Mouse (Mus musculus) spleen, adult 12 weeks (tissue): ENCODE results near the gene Cend1.

ENCODE experiments used
- DNase-seq: peaks from one replicate; pipeline ENCODE4 v3.0.0; 2022; ENCODE audit warnings: low spot score

Cend1 gene

GRCm38 (mm10) chr7:141429310-141429709 is at the start of gene Cend1:
Gene Cend1 (minus strand): TSS chr7:141429491.
- DNase-seq: no peak

DNA sequence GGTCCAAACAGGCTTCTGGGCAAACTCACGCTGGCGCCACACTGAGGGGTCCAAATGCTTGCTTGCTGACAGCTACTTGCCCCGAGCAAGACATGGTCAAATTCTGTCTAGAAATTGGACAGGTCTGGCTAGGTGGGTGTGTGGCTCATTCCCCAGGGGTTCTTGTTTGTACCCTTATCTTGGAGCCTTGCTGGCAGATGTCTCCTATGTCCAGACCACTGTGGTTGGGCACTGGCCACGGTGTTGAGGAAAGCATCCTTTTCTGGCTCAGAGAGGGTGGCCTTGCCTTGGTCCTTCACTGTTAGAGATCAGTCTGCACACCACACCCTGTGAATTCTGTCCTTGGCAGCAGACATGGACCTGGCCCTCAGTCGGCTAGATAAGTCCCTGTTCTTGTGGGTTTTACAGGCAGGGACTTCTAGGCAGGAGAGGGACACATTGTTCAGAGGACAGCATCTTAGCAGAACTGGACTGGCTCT is 49.0 kb upstream of the Cend1 start:
- DNase-seq: no peak

- no peak for DNase-seq
Observed at GRCm38 (mm10) chr7:141477578-141478269, 48.4 kb upstream of the Cend1 start.

DNA sequence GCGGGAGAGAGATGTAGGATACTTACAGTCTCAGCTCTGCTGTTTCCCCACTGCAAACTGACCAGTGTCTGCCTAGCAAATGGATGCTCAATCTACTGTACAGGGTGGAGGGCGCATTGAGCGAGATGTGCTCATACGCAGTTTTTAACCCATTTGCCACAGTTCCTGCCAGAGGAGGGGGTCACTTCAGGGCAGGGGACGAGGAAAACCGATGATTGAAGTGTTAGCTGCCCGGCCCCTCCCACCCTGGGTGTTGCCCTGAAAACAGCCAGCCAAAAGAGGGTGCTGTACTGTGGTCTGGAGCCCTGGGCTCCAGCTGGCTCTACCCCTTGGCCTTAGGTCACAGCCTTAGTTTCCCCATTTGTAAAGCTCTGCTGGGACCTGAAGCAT is 47.7 kb upstream of the Cend1 start:
- DNase-seq: no peak

- DNase-seq: no peak
Observed at GRCm38 (mm10) chr7:141476226-141476980, 47.1 kb upstream of the Cend1 start.

DNA sequence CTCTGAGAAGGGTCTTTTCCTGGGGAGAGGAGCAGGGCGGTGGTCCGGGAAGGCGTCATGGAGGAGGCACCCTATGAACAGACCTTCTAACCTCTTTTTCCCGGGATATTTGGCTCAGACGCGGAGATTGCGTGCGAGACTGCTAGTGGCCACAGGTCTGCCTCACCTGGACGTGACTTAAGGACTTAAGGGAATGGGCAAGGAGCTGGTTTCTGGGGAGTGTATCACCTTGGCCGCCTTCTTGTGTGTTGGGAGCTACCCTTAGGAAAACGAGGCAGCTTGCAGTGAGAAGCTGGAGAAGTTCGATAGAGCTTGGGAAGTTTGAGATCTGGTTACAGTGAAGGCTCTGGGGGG is 46.5 kb upstream of the Cend1 start:
- DNase-seq: no peak

DNA sequence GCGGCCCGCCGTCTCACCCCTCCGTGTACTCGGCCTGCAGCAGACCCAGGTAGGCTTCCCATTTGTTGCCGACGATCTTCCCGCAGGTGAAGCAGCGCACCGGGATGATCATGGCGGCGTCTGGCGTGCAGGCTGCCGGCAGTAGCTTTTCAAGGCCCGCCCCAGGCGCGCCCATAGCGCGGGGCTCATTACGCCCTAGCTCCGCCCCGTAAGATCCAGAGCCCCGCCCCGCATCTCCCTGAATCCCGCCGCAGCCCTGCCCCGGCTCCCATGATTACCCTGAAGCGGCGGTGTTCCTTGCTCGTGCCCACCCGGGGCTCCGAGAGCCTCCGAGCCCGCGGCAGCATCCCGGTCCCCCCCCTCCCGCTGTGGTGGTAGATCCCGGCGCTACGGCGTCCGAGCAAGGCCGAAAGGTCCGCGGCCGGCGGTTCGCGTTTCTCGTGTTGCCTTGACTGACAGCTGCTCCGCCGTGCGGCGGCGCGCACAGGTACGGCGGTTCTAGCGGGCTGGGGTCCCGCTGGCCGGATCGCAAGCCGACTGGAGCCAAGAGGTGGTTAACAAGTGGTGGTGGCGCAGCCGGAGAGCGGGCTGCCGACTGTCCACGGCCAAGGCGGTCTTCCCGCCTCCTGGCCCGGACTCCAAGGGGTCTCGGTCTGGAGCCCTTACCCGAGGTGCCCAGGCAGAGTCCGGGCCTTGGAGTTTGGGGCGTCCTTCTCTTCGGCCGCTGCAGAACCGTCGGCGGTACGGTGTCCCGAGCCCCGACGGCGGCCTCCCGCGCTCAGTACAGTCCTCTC is 45.9 kb upstream of the Cend1 start, which contains the start of the genes Polr2l and Tspan4:
Gene Polr2l (minus strand): TSS at position 122 of the 794 bp plus-strand sequence.
Gene Tspan4 (plus strand): TSS at position 230 of the 794 bp plus-strand sequence.
- DNase-seq: peak; percentile 86

DNA sequence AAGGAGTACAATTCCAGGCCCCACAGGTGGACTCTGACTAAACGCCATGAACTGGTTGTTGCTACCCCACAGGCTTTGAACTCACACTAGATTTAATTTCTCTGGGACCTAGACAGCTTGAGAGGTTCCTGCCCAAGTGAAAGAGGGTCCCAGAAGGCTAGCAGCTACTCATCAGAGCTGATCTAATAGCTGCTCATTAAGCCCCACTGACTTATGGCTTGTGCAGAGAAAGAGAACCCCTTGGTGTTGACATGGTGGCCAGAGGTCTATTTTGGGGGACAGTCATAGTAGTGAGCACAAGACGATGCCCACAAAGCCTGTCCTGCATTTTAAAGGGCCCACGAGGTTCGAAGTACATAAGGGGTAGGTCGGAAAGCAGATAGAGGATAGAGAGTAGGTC is 44.9 kb upstream of the Cend1 start:
- DNase-seq: no peak

GRCm38 (mm10) chr7:141472763-141473162 is 43.5 kb upstream of the Cend1 start:
- DNase-seq: no peak

DNA sequence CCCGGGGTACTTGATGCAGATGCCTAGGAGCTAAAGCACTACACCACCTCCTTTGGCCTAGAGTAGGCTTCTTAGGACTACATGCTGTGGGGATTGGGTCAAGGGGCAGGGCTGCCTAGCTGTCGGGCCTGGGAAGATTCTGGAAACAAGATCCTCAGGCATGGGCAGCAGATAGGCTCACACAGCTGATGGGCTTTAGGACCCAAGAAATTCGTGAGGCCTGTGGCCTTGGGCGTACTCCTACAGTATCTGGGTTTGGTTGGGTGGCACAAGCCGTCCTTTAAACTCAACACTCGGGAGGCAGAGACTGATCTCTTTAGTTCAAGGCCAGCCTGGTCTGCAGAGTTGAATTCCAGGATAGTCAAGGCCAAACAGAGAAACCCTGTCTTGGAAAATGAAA is 42.9 kb upstream of the Cend1 start:
- no peak for DNase-seq

DNA sequence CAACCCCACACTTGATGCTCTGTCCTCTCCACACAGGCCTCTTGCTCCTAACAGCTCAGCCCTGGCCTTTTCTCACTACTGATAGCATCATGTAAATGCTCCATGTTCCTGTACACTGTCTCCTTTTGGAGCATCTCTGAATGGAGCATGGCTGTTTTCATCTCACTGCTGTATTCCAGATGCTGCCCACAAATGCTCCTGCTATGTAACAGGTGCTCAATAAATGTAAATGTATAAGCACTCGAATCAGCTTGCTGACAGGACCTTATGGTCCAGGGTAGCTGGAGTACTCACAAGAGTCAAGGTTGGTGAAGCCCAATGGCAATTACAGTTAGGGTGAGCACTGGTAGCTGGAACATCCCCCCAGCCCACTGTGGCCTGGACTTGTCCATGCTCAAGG is 41.9 kb upstream of the Cend1 start:
- no peak for DNase-seq

DNA sequence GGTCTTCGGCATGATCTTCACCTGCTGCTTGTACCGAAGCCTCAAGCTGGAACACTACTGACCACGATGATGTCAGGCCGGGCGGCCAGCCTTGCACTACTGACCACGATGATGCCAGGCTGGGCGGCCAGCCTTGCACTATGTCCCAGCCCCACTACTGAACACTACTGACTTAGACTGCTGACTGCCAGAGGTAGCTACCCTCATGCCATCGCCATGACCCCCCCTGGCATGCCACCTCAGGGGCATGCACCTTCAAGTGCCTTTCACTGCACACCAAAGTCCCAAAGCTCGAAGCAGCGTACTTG is 41.3 kb upstream of the Cend1 start:
- no peak for DNase-seq

DNA sequence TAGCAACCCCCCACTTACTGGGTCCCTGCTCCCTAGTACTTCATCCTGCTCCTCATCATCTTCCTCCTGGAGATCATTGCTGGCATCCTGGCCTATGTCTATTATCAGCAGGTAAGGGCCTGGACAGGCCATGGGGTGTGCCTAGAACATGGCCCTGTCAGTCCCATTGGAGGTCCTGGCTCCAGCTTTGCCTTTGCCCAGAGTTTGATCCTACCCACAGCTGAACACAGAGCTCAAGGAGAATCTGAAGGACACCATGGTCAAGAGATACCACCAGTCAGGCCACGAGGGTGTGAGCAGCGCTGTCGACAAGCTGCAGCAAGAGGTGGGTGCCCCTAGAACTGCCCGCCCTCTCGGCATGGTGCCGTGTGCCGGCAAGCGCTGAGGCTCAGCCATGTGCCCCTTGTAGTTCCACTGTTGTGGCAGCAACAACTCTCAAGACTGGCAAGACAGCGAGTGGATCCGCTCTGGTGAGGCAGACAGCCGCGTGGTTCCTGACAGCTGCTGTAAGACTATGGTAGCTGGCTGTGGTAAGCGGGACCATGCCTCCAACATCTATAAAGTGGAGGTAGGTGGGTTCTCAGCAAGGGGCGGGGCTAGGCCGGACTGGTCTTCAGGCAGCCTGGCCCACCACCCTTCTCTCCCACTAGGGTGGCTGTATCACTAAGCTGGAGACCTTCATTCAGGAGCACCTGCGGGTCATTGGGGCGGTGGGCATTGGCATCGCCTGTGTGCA is 40.8 kb upstream of the Cend1 start:
- DNase-seq: no peak

- DNase-seq: no peak
Observed at GRCm38 (mm10) chr7:141469352-141469751, 40.1 kb upstream of the Cend1 start.

DNA sequence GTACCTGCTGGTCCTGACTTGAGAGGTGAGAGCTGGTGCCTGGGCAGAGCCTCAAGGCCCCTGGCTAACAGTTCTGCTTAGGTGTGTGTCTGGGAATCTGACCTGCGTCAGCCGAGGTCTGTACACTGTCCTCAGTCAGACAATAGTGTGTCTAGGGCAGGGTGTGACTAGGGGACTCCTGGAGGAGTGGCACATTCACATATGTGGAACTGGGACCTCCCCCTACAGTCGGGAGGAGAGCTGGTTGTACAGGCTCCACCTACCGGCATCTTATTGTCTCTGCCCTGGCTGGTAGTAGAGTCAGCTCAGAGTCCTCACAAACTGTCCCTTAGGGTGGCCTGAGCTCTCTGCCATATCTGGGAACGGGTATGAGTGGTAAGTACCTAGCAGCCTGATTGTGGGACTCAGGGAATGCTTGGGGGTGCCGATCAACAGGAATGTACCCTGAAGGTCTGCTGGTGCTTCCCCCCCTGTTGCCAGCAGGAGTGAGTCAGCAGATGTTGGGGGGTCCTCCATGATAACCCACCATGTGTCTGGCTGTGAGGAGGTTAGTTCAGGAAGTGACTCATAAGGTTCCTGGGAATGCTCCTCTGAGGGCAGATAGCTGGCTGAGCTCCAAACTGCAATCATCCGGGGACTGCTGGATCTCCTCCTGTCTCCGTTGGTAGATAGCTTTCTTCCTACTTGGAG is 39.4 kb upstream of the Cend1 start:
- no peak for DNase-seq

DNA sequence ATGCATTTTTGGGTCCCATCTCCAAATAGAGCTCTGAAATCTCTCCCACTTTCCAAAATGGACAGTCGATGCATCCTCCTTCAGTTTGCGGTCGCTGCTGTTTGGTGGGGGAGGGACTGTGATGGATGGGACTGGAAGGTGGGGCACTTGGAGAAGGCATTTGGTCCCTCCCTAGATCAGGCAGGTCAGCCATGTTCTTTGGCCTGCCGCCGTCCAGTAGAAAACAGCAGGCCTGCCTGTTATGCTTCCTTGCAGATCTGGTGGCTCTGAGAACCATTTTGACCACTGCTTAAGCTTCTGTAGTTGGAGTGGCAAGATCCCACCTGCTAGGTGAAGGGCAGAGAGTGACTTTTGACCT is 38.9 kb upstream of the Cend1 start:
- no peak for DNase-seq

- DNase-seq: peak; percentile 89
Observed at GRCm38 (mm10) chr7:141467230-141468030, 38.1 kb upstream of the Cend1 start, which contains the start of gene Cd151. Gene Cd151 (plus strand): TSS chr7:141467392.

- DNase-seq: no peak
Observed at GRCm38 (mm10) chr7:141466607-141467148, 37.4 kb upstream of the Cend1 start.

GRCm38 (mm10) chr7:141466045-141466394 is 36.7 kb upstream of the Cend1 start:
- DNase-seq: no peak

GRCm38 (mm10) chr7:141465388-141466044 is 36.2 kb upstream of the Cend1 start:
- no peak for DNase-seq
